Mouse (Mus musculus) adrenal gland, postnatal 36 days (tissue): ENCODE results near the gene Fam213a. TPM values are rescaled to one million over a fixed set of nuclear protein-coding genes. Genes with fewer than 3 reads are reported as not detected.

Experiments used
- DNase-seq, 2 experiments: peaks; one replicate each; pipeline ENCODE4 v3.0.0; 2021; ENCODE audit warnings: mixed read lengths in 1 of 2
- long read RNA-seq, 2 experiments: library from polyadenylated mRNA; stranded (forward); transcript quantifications; one replicate each; pipeline ENCODE4 v2.0.0; 2021; ENCODE audit warnings: borderline sequencing depth in 2 of 2
- total RNA-seq, 2 experiments: library from RNA; stranded (reverse); gene quantifications; 2 replicates each; pipeline ENCODE4 v1.2.3; 2021

Gene Fam213a
- total RNA-seq, result 100 to 1,000 TPM; 115 to 121 TPM
- long read RNA-seq, experiment 1, transcript Fam213a-201 (6 exons, 1,537 nt), result major isoform, 66 of 135 reads
- long read RNA-seq, experiment 1, transcript Fam213a-202 (6 exons, 1,567 nt), result minor isoform, 42 of 135 reads
- long read RNA-seq, experiment 1, partial matches to known transcripts, result 5 of 135 reads
- long read RNA-seq, experiment 1, other reads (novel, unspliced or antisense), result 18 of 135 reads
- long read RNA-seq, experiment 2, transcript Fam213a-201 (6 exons, 1,537 nt), result major isoform, 43 of 85 reads
- long read RNA-seq, experiment 2, transcript Fam213a-202 (6 exons, 1,567 nt), result minor isoform, 31 of 85 reads
- long read RNA-seq, experiment 2, partial matches to known transcripts, result 1 of 85 reads
- long read RNA-seq, experiment 2, other reads (novel, unspliced or antisense), result 9 of 85 reads

- peak; percentile 94 to 95 for DNase-seq
Measured at GRCm38 (mm10) chr14:41013630-41014613, at the start of gene Fam213a. Gene Fam213a (minus strand): TSS chr14:41013788.

GRCm38 (mm10) chr14:41053190-41053589 lies 39.6 kb upstream of the Fam213a start:
- peak in 1 of 2 experiments; percentile 14 for DNase-seq

- peak; percentile 31 to 43 for DNase-seq
Measured at GRCm38 (mm10) chr14:41052481-41052880, 38.9 kb upstream of the Fam213a start.

GRCm38 (mm10) chr14:41050471-41050870 lies 36.9 kb upstream of the Fam213a start:
- no peak for DNase-seq

- DNase-seq, result no peak
Measured at GRCm38 (mm10) chr14:41047402-41047801, 33.8 kb upstream of the Fam213a start.

- peak; percentile 65 to 74 for DNase-seq
Measured at GRCm38 (mm10) chr14:41035146-41035798, 21.7 kb upstream of the Fam213a start.

GRCm38 (mm10) chr14:41033135-41034110 lies 19.8 kb upstream of the Fam213a start:
- DNase-seq, result peak; percentile 68 to 86

GRCm38 (mm10) chr14:41030989-41031513 lies 17.5 kb upstream of the Fam213a start:
- DNase-seq, result no peak

- DNase-seq, result no peak
Measured at GRCm38 (mm10) chr14:41029303-41029702, 15.7 kb upstream of the Fam213a start.

GRCm38 (mm10) chr14:41025594-41026284 lies 12.2 kb upstream of the Fam213a start:
- DNase-seq, result no peak

GRCm38 (mm10) chr14:41025087-41025486 lies 11.5 kb upstream of the Fam213a start:
- no peak for DNase-seq

- DNase-seq, result no peak
Measured at GRCm38 (mm10) chr14:41021246-41021645, 7.7 kb upstream of the Fam213a start.

- no peak for DNase-seq
Measured at GRCm38 (mm10) chr14:41017460-41017859, 3.9 kb upstream of the Fam213a start.

- DNase-seq, result no peak
Measured at GRCm38 (mm10) chr14:41014701-41015240, 1.2 kb upstream of the Fam213a start.

GRCm38 (mm10) chr14:41013143-41013542 lies 445 bp downstream of the Fam213a start:
- no peak for DNase-seq

- peak; percentile 17 to 46 for DNase-seq
Measured at GRCm38 (mm10) chr14:41011916-41012315, 1.7 kb downstream of the Fam213a start.

- DNase-seq, result peak in 1 of 2 experiments; percentile 11
Measured at GRCm38 (mm10) chr14:41008138-41008537, 5.5 kb downstream of the Fam213a start.

GRCm38 (mm10) chr14:41007641-41008040 lies 5.9 kb downstream of the Fam213a start:
- no peak for DNase-seq

GRCm38 (mm10) chr14:41006899-41007298 lies 6.7 kb downstream of the Fam213a start:
- no peak for DNase-seq

- DNase-seq, result no peak
Measured at GRCm38 (mm10) chr14:41006263-41006662, 7.3 kb downstream of the Fam213a start.
